Mouse (Mus musculus): Measurements from ENCODE around the gene Epha2. TPM values are rescaled to one million over a fixed set of nuclear protein-coding genes. Genes with fewer than 3 reads are reported as not detected.

The Epha2 gene
- polyA plus RNA-seq, 1 experiment: 8.3 TPM

- DNase-seq (ENCODE audit: low read depth): no peak
These were observed 28.9 kb downstream of the Epha2 start for GRCm38 (mm10) chr4:141329968-141330367.

GRCm38 (mm10) chr4:141331446-141331845 is 30.4 kb downstream of the Epha2 start:
- DNase-seq (ENCODE audit: low read depth): no peak

DNA sequence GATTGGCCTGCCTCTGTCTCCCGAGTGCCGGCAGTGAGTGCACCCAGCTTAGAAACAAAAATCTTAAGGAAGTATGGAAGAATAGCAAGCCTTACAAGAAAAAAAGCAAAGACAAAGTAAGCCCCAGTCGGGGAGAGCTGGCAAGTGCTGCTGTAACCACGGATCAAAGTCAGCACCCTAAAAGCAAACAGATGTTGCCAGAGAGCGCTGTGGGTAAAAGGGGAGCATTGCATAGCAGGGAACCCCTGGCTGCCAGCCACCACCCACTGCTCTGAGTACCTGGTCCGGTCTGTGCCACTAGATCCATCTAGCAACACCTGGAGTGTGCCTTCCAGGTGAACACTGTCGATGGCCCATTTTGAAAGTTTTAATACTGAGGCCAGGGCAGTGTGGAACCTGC is 31.2 kb downstream of the Epha2 start:
- no peak for DNase-seq (ENCODE audit: low read depth)

GRCm38 (mm10) chr4:141334695-141335094 is 33.7 kb downstream of the Epha2 start:
- no peak for DNase-seq (ENCODE audit: low read depth)

GRCm38 (mm10) chr4:141335263-141335796 is 34.3 kb downstream of the Epha2 start:
- DNase-seq (ENCODE audit: low read depth): no peak

DNA sequence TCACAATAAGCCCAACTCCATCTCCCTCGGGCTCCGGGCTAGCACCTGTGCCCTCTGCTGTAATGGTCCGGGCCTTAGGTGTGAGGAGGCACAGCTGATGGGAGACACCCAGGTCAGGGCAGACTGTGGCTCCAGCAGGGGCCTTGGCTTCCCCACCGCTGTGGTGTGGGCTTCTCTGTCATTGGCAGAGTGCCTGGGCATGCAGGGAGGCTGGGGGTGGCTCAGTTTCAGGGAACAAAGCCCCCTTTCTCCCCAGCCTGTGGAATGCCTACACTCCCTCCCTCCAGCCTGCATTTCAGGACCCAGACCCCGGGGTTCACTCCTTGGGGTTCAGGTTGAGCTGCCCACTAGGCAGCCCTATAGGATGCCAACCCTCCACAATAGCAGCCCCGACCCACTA is 35.2 kb downstream of the Epha2 start:
- DNase-seq (ENCODE audit: low read depth): no peak

DNA sequence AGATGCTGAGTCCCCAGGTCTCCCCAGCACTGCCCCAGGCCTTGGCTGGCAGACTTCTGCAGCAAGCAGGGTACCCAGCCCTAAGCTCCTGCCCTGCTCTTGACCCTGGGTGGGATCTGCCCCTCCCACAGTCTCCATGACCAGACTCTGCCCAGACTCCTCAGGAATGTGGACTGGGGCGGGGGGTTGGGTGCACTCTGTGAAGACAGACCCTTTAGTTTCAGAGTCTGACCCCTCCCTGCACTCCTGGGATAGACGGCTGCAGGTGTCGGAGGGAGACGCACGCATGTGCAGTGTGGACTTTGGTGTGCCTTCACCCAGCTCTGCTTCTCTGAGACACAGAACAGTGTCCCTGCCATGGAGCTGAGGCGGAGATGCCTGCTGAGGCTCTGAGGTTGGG is 36.9 kb downstream of the Epha2 start:
- DNase-seq (ENCODE audit: low read depth): no peak

DNA sequence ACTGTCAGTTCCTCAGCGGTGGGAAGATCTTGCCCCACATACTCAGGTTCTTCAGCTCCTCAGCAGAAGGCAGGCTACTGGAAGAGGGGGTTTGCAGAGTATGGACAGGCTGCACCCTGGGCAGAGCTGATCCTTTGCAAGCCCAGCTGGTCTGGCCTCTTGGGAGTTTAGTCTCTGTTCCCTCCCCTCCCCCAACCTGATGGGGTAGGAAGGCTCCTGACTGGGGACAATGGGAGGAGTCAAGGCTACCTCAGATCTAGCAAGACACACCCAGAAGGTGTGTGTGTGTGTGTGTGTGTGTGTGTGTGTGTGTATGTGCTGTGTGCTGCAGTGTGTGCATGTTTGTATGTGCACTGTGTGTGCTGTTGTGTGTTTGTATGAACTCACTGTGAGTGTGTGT is 37.8 kb downstream of the Epha2 start:
- no peak for DNase-seq (ENCODE audit: low read depth)

- no peak for DNase-seq (ENCODE audit: low read depth)
These were observed 40.4 kb downstream of the Epha2 start for GRCm38 (mm10) chr4:141341477-141341876.

DNA sequence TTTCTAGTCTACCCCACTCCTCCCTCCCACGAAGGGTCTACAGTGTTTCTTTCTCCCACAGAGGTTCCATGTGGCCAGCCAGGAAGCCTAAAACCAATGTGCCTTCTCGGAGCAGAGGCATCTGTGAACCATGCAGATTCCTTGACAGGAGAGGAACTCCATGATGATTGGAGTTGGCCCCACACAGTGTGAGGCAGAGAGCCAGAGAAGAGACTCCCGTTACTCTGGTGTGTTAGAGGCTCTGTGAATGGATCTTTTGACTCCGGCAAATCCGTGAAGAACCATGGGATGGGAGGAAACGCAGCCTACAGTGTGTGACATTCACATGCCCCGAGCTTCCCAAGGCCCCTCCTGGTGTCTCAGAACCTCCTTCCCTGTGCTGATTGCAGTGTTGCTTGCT is 42.5 kb downstream of the Epha2 start:
- DNase-seq (ENCODE audit: low read depth): no peak

GRCm38 (mm10) chr4:141345219-141345618 is 44.2 kb downstream of the Epha2 start:
- no peak for DNase-seq (ENCODE audit: low read depth)

DNA sequence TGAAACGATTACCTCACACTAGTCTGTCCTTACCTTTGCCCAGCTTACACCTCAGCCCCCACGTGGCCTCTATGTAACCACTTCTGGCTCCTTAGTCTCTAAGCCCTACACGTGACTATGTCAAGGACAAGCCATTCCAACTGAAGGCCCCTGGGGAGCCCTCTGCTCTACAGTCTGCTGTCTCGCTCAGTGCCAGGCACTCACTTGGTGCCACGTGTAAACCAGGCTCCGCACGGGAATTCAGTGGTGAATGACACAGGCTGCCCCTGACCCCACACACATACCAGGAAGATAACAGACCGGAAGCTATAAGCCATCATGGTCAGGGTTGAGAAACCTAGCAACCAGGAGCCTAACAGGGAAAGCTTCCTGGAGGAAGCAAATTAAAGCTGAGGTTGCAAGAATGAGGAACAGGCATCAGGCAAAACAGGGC is 46.3 kb downstream of the Epha2 start:
- DNase-seq (ENCODE audit: low read depth): no peak

DNA sequence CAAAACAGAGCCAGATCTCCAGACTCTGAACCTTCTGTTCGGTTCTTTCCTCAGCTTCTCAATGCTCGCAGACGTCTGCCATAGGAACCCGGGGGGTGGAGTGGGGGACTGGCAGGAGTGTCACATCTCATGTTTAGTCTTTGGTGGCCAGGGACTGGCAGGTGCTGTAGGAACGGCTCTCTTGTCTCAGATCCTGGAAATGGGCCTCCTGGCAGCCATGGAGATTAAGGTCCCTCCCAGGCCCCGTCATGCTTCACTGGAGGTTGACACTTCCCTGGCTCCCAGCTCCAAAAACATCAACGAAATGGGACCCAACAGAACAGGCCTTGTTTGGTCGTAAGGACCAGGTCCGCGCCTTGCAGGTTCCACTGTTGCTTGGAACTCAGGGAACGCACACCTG is 47.6 kb downstream of the Epha2 start:
- no peak for DNase-seq (ENCODE audit: low read depth)

DNA sequence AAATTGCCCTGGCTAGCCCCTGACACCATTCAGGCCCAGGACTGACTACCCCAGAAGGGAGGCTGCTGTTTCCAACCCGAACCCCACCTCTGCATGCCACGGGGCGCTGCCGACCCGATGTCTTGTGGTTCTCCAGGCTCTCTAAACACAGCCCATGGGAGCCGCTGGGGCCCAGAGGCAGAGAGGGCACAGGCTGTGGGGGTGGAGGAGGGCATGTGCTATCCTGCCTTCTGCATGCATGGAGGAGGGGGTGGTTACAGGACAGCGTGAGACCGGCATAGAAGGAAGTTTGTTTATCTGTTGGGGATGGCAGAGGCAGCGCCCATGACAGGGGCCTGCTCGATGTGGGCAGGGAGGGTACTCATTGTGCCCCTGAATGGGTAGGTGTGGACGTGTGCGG is 49.0 kb downstream of the Epha2 start:
- DNase-seq (ENCODE audit: low read depth): no peak

- no peak for DNase-seq (ENCODE audit: low read depth)
These were observed 50.9 kb downstream of the Epha2 start for GRCm38 (mm10) chr4:141351972-141352371.

- no peak for DNase-seq (ENCODE audit: low read depth)
These were observed 51.9 kb downstream of the Epha2 start for GRCm38 (mm10) chr4:141352986-141353385.

GRCm38 (mm10) chr4:141353868-141354267 is 52.8 kb downstream of the Epha2 start:
- DNase-seq (ENCODE audit: low read depth): no peak

GRCm38 (mm10) chr4:141357811-141358210 is 56.8 kb downstream of the Epha2 start:
- DNase-seq (ENCODE audit: low read depth): no peak

DNA sequence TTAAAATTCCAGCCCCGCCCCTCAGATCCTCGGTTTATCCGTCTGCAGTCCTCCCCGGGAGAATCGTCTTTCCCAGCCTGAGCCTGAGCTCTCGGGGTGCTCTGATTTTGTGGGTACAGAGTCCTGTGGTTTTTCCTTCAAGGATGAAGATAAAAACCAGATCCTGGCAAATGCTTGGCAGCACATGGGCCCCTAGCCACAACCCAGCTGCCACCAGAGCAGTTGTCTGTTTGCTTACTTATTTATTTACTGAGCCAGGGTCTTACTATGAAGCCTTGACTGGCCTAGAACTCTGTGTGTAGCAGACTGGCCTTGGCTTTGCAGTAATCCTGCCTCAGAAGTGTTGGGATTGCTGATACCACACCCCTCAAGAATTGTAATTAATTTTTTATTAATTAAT is 58.2 kb downstream of the Epha2 start:
- DNase-seq (ENCODE audit: low read depth): no peak

DNA sequence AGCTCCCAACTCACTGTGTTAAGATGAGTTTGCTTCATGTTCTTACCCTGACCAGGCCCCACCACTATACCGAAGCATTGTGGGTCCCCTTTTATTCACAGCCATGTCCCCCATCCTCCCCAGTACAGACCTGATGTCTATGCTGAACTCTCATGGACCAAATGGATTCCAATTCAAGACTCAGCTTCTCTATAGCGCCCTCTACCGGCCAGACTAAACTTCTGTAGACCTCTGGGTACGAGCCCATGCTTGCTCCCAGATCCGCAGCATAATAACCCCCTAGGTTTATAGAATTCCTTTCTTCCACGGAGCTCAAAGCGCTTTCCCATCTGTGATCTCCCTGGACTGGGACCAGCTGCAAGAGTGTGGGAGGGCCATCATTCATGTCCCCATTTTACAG is 59.8 kb downstream of the Epha2 start:
- DNase-seq (ENCODE audit: low read depth): no peak

DNA sequence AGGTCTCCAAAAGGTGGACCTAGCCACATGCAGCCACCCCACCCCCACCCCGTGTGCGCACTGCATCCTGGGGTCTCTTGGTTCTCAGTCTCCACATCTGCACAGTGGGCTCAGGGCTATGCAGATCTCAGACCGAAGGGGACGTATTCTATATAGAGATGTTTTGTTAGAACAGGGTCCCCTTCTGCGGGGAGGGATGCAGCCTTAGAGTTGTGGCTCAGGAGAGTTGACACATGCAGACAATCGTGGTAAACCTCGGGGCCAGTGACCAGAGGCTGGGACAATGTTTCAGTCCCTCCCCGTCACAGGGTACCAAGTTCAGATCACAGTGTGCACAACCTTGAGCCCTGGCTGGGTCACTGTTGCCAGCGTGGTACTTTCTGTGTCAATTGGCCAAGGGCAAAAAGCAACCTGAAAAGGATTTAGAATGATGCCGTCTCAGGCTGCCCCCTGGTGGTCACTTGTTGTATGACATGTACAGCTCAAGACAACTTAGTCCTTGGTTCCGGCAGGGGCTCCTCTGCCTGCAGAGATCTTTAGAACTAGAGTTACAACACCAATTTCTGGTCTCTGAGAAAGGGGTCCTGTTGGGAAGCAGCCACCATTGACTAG is 62.0 kb downstream of the Epha2 start:
- DNase-seq (ENCODE audit: low read depth): no peak

DNA sequence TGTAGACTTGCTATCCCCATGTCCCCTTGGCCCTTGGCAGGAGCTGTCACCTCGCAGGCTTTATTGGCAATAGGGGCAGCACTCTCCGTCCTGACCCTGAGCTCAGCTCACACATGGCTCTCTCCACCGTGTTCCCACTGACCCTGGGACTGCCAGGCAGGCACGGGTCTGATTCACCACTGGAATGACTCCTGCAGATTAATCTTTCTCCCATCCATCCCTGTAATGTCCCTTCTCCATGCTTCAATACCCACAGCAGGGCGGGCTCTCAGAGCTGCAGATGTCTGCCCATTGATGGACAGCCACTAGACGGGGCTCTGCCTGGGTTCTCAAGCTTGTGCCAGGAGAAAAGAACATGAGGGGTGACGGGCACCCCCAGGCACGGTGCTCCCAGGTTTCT is 64.1 kb downstream of the Epha2 start:
- no peak for DNase-seq (ENCODE audit: low read depth)

- DNase-seq (ENCODE audit: low read depth): no peak
These were observed 64.8 kb downstream of the Epha2 start for GRCm38 (mm10) chr4:141365876-141366275.

Measured in gonadal fat pad, adult 2 months (tissue).